Mouse (Mus musculus): ENCODE measurements around the gene Med14. TPM values are rescaled to one million over a fixed set of nuclear protein-coding genes. Genes with fewer than 3 reads are reported as not detected.

Med14 gene
- polyA plus RNA-seq (2017; shearing (Covaris generic)) = 89.5 TPM

DNA sequence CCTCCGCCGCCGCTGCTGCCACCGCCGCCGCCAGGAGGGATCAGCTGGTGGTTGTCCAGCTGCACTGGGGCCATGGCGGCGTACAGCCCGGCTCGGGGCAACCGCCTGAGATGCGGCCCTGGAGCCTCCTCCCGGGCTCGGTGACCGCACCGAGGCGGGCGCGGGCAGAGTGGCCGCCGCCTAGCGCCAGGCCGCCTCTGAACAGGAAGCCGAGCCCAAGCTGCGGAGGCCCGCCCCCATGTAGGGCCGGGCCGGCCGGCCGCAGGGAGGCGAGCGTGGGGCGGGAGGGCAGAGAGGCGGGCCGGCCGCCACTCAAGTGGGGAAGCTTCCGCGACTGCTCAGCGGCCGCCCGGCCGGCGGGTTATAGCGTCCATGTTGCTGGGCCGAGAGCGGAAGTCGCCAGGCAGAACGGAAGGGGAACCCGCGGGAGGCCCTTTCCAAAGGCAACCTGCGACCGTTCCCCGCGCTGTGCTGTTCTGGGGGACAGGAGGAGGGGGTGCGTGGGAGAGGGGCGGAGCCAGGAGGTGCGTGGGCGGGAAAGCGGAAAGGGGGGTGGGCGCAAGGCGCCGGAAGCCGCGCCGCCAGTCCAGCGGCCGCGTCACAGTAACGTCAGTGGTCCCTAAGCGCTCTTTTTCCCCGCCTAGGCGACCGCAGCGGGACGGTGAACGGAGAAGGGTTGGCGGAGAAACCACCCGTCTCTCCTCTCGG is at the start of gene Med14:
Gene Med14 (minus strand): TSS at position 448 of the 708 bp plus-strand sequence.

DNA sequence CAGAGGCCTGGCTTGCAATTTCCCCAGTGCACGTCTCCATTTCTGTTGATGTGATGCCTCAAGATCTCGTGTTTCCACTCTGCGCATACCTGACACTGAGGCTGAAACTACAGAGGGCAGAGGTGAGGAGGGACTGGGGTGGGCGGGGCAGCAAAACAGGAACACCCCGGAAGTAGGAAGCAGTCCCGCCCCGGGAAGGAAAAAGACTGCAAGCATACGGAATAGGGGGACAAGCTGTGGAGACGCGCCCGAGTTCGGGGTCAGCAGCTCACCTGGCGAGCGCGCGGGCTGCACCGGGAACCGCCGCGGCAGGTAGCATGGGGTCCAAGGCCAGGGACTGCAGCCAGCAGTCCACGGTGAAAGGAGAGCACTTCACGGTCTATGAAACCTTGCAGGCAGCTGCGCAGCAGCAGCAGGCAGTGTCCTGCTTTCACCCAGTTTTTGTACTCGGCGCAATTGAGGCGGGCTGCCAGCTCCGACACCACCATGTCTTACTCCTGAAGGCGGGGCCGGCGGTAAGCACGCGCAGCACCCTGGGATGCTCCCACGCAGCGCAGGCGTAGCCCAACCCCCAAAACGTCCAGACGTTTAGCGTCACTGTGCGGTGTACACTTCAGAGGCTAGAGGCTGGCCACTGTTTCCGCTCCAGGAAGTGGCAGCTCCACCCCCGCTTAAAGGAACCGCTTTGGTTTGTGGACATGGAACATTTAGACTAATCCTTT is 88.7 kb downstream of the Med14 start, which contains the start of gene 1810030O07Rik:
Gene 1810030O07Rik (minus strand): TSS at position 615 of the 722 bp plus-strand sequence.

Other genes with a start within 250 kb of the Med14 start
- 117 TPM for gene Atp6ap2, start 174.3 kb downstream of the Med14 start, polyA plus RNA-seq (2017; shearing (Covaris generic))
- 44.8 TPM for gene 1810030O07Rik, start 88.4 kb downstream of the Med14 start, polyA plus RNA-seq (2017; shearing (Covaris generic))

Measured in effector memory CD4-positive, alpha-beta T cell, adult 5 months (primary cell).